16 mouse cellular contexts compared by ENCODE assay signal in genomic region chr3:23907682-23908081, GRCm38 (mm10).
"Had no signal": no experiment of that assay in that cellular context is flagged by ENCODE, and none has a peak within 500 bp of the region (broad histone marks: within the 10 kb centered on the region; RNA-seq: fewer than 3 reads in every experiment).

No protein-coding gene starts in this region.

- H3K27me3 ChIP-seq: neural tube, embryonic 13.5 days; neural tube, embryonic 15.5 days; stomach, embryonic 15.5 days had no signal

- H3K36me3 ChIP-seq: neural tube, embryonic 13.5 days; neural tube, embryonic 15.5 days; stomach, embryonic 15.5 days had no signal

- H3K4me2 ChIP-seq: neural tube, embryonic 13.5 days; neural tube, embryonic 15.5 days; stomach, embryonic 15.5 days had no signal

- H3K4me3 ChIP-seq: neural tube, embryonic 13.5 days; neural tube, embryonic 15.5 days; stomach, embryonic 15.5 days had no signal

- H3K9me3 ChIP-seq: neural tube, embryonic 13.5 days; neural tube, embryonic 15.5 days; stomach, embryonic 15.5 days had no signal

- H3K4me1 ChIP-seq: neural tube, embryonic 13.5 days; neural tube, embryonic 15.5 days; stomach, embryonic 15.5 days had no signal

- H3K9ac ChIP-seq: neural tube, embryonic 13.5 days; neural tube, embryonic 15.5 days; stomach, embryonic 15.5 days had no signal

- DNase-seq: retina, postnatal 1 day; right cerebral cortex, adult 18-20 months; right cerebral cortex, postnatal 14 days; right cerebral cortex, postnatal 25 days; right cerebral cortex, postnatal 4 days; spleen, adult 18-20 months; thymus, adult 18-20 months; thymus, adult 2 months; thymus, postnatal 14 days; thymus, postnatal 25 days; thymus, postnatal 36 days; thymus, postnatal 4 days had no signal

- H3K27ac ChIP-seq: neural tube, embryonic 13.5 days; neural tube, embryonic 15.5 days; stomach, embryonic 15.5 days; stomach, postnatal 0 days had no signal
